Mouse (Mus musculus) retina, postnatal 7 days (tissue): ENCODE data around the gene Mtr.
"Not testable (repeated sequence)": the region's sequence is repeated elsewhere in the genome, so short reads cannot be mapped to it uniquely, and the experiment has no call there.

ENCODE experiments used
- DNase-seq: peaks from one replicate; pipeline ENCODE4 v3.0.0-alpha.2; 2012; ENCODE audit warnings: low read depth, low spot score

The Mtr gene

GRCm38 (mm10) chr13:12160121-12160475 is 97.8 kb downstream of the Mtr start:
- DNase-seq = no peak

GRCm38 (mm10) chr13:12159288-12160120 is 98.4 kb downstream of the Mtr start:
- DNase-seq = no peak

- DNase-seq = no peak
These were observed 104.0 kb downstream of the Mtr start for GRCm38 (mm10) chr13:12153922-12154321.

- no peak for DNase-seq
These were observed 110.9 kb downstream of the Mtr start for GRCm38 (mm10) chr13:12146918-12147507.

GRCm38 (mm10) chr13:12146402-12146801 is 111.5 kb downstream of the Mtr start:
- DNase-seq = no peak

- no peak for DNase-seq
These were observed 114.6 kb downstream of the Mtr start for GRCm38 (mm10) chr13:12143347-12143746.

GRCm38 (mm10) chr13:12136461-12136860 is 121.5 kb downstream of the Mtr start:
- DNase-seq = not testable (repeated sequence)

GRCm38 (mm10) chr13:12133549-12133948 is 124.4 kb downstream of the Mtr start:
- DNase-seq = no peak
